Mouse (Mus musculus) kidney, embryonic 14.5 days (tissue): ENCODE measurements around the gene Map10. TPM values are rescaled to one million over a fixed set of nuclear protein-coding genes. Genes with fewer than 3 reads are reported as not detected.

Experiments used
- ATAC-seq: fragments of 200-750 bp; cut with Nextera tagmentation; 2 replicates; pipeline ENCODE4 v1.8.0; 2017; ENCODE audit warnings: moderate number of reproducible peaks, mild to moderate bottlenecking, moderate TSS enrichment, moderate library complexity; ENCODE audit not compliant: low FRiP score, low TSS enrichment
- H3K27ac ChIP-seq: fragments of 300-500 bp; sonication (generic); 2 replicates; pipeline ENCODE4 v1.5.1; 2014; ENCODE audit warnings: low read depth, mild to moderate bottlenecking, low read length, moderate library complexity, mixed read lengths
- H3K27me3 ChIP-seq: fragments of 300-500 bp; sonication (generic); 2 replicates; pipeline ENCODE4 v1.6.1; 2014; ENCODE audit warnings: mild to moderate bottlenecking, low read length; ENCODE audit not compliant: control insufficient read depth, insufficient read depth
- H3K36me3 ChIP-seq: fragments of 300-500 bp; sonication (generic); 2 replicates; pipeline ENCODE4 v1.6.1; 2014; ENCODE audit warnings: low read length, mixed read lengths; ENCODE audit not compliant: control insufficient read depth, insufficient read depth
- H3K4me1 ChIP-seq: fragments of 300-500 bp; sonication (generic); 2 replicates; pipeline ENCODE4 v1.6.1; 2014; ENCODE audit warnings: low read length, mixed read lengths; ENCODE audit not compliant: control insufficient read depth, insufficient read depth
- H3K4me2 ChIP-seq: fragments of 300-500 bp; sonication (generic); replicated peaks from 2 replicates; pipeline ENCODE4 v1.6.1; 2014; ENCODE audit warnings: low read depth, mild to moderate bottlenecking, low read length
- H3K4me3 ChIP-seq: fragments of 300-500 bp; sonication (generic); 2 replicates; pipeline ENCODE4 v1.5.1; 2014; ENCODE audit warnings: mild to moderate bottlenecking, low read length
- H3K9ac ChIP-seq: fragments of 300-500 bp; sonication (generic); 2 replicates; pipeline ENCODE4 v1.6.1; 2014; ENCODE audit warnings: low read depth, mild to moderate bottlenecking, low read length, moderate library complexity
- H3K9me3 ChIP-seq: fragments of 300-500 bp; sonication (generic); 2 replicates; pipeline ENCODE4 v1.6.1; 2016; ENCODE audit warnings: low read length; ENCODE audit not compliant: control insufficient read depth
- WGBS: fragments of 180-500 bp; shearing (Covaris S2); extraction: QIAGEN DNeasy Blood & Tissue Kit; methylation state at CpG from one replicate; pipeline ENCODE4 v1.1.7; 2014; 5-methylcytosine and 5-hydroxymethylcytosine counted together
- polyA plus RNA-seq: library from polyadenylated mRNA; unstranded; fragments of >200 nt; fragmentation: Nextera tagmentation; extraction: Ambion mirVana; gene quantifications from 2 replicates; pipeline ENCODE4 v1.2.1, GENCODE M21; 2014

The Map10 gene
- polyA plus RNA-seq, 1 experiment from 2014 or later = 6.8 TPM

- 79% methylated on average over 10 of the region's 10 CpGs for WGBS
- no peak overlapping the region for H3K4me2 ChIP-seq
- H3K36me3 ChIP-seq = no peaks in the 10 kb centered on the region
- H3K9me3 ChIP-seq = no peaks in the 10 kb centered on the region
- no peak overlapping the region for H3K9ac ChIP-seq
- no peaks in the 10 kb centered on the region for H3K27me3 ChIP-seq
- H3K4me3 ChIP-seq = no peak overlapping the region
- H3K4me1 ChIP-seq = no peaks in the 10 kb centered on the region
- ATAC-seq = no peak
- H3K27ac ChIP-seq = no peak overlapping the region
These were observed 23.7 kb upstream of the Map10 start for GRCm38 (mm10) chr8:125645757-125646478.

GRCm38 (mm10) chr8:125649447-125649846, 20.2 kb upstream of the Map10 start:
- WGBS = 82% methylated on average over 4 of the region's 4 CpGs
- H3K9me3 ChIP-seq = no peaks in the 10 kb centered on the region
- no peak for ATAC-seq

GRCm38 (mm10) chr8:125654821-125655220, 14.8 kb upstream of the Map10 start:
- H3K36me3 ChIP-seq = no peaks in the 10 kb centered on the region
- H3K27me3 ChIP-seq = no peaks in the 10 kb centered on the region
- whole genome bisulfite sequencing = 54% methylated on average over 2 of the region's 2 CpGs
- H3K27ac ChIP-seq = no peak overlapping the region
- no peak overlapping the region for H3K4me2 ChIP-seq
- no peak overlapping the region for H3K9ac ChIP-seq
- H3K4me3 ChIP-seq = no peak overlapping the region
- ATAC-seq = no peak
- H3K4me1 ChIP-seq = no peaks in the 10 kb centered on the region
- no peaks in the 10 kb centered on the region for H3K9me3 ChIP-seq

More at GRCm38 (mm10) chr8:125649447-125649846, 20.2 kb upstream of the Map10 start:
- Histone ChIP-seq H3K9ac (no peak overlapping the region), H3K27me3 (no peaks in the 10 kb centered on the region), H3K4me1 (no peaks in the 10 kb centered on the region), H3K4me2 (no peak overlapping the region), H3K36me3 (no peaks in the 10 kb centered on the region), H3K4me3 (no peak overlapping the region), H3K27ac (no peak overlapping the region)

GRCm38 (mm10) chr8:125658508-125658907, 11.1 kb upstream of the Map10 start:
- ATAC-seq = no peak
- Histone ChIP-seq H3K4me1 (no peaks in the 10 kb centered on the region), H3K27me3 (no peaks in the 10 kb centered on the region), H3K4me2 (no peak overlapping the region), H3K9ac (no peak overlapping the region), H3K9me3 (no peaks in the 10 kb centered on the region), H3K36me3 (no peaks in the 10 kb centered on the region), H3K27ac (no peak overlapping the region), H3K4me3 (no peak overlapping the region)
- WGBS = 89% methylated on average over 5 of the region's 5 CpGs

GRCm38 (mm10) chr8:125658926-125659325, 10.7 kb upstream of the Map10 start:
- Histone ChIP-seq H3K9ac (no peak overlapping the region), H3K4me2 (no peak overlapping the region), H3K9me3 (no peaks in the 10 kb centered on the region), H3K36me3 (no peaks in the 10 kb centered on the region), H3K27ac (no peak overlapping the region), H3K4me1 (no peaks in the 10 kb centered on the region), H3K4me3 (no peak overlapping the region), H3K27me3 (no peaks in the 10 kb centered on the region)
- WGBS = 87% methylated on average over 4 of the region's 4 CpGs
- no peak for ATAC-seq

GRCm38 (mm10) chr8:125660397-125660796, 9.2 kb upstream of the Map10 start:
- Histone ChIP-seq H3K4me3 (no peak overlapping the region), H3K9ac (no peak overlapping the region), H3K4me2 (no peak overlapping the region), H3K27me3 (no peaks in the 10 kb centered on the region), H3K36me3 (no peaks in the 10 kb centered on the region), H3K9me3 (no peaks in the 10 kb centered on the region), H3K4me1 (no peaks in the 10 kb centered on the region), H3K27ac (no peak overlapping the region)
- 67% methylated on average over 6 of the region's 6 CpGs for WGBS
- no peak for ATAC-seq

GRCm38 (mm10) chr8:125661958-125662668, 7.5 kb upstream of the Map10 start:
- Histone ChIP-seq H3K36me3 (no peaks in the 10 kb centered on the region), H3K9me3 (no peaks in the 10 kb centered on the region), H3K27ac (no peak overlapping the region), H3K4me1 (peaks cover 6% of the 10 kb centered on the region; the same call in 1 of the 2 replicates), H3K4me2 (no peak overlapping the region), H3K4me3 (no peak overlapping the region), H3K27me3 (no peaks in the 10 kb centered on the region), H3K9ac (no peak overlapping the region)
- no peak for ATAC-seq
- 84% methylated on average over 12 of the region's 13 CpGs for WGBS

GRCm38 (mm10) chr8:125662669-125663048, 7.0 kb upstream of the Map10 start:
- Histone ChIP-seq H3K27me3 (no peaks in the 10 kb centered on the region), H3K9me3 (no peaks in the 10 kb centered on the region), H3K4me3 (no peak overlapping the region), H3K27ac (no peak overlapping the region), H3K4me1 (peaks cover 6% of the 10 kb centered on the region; the same call in 1 of the 2 replicates), H3K4me2 (no peak overlapping the region), H3K36me3 (no peaks in the 10 kb centered on the region), H3K9ac (no peak overlapping the region)
- WGBS = 76% methylated on average over 6 of the region's 6 CpGs
- ATAC-seq = no peak

GRCm38 (mm10) chr8:125665183-125665875, 4.3 kb upstream of the Map10 start:
- H3K9me3 ChIP-seq = peaks cover 1% of the 10 kb centered on the region
- no peak overlapping the region for H3K4me2 ChIP-seq
- 66% methylated on average over 8 of the region's 8 CpGs for WGBS
- no peak overlapping the region for H3K4me3 ChIP-seq
- H3K4me1 ChIP-seq = peaks cover 9% of the 10 kb centered on the region
- no peak overlapping the region for H3K27ac ChIP-seq
- no peak overlapping the region for H3K9ac ChIP-seq
- no peaks in the 10 kb centered on the region for H3K27me3 ChIP-seq
- ATAC-seq = no peak
- no peaks in the 10 kb centered on the region for H3K36me3 ChIP-seq
